Mouse (Mus musculus) E14TG2a.4 (cell line): ENCODE measurements around the gene Ccdc175.

Source experiments
- CTCF ChIP-seq: conservative IDR thresholded peaks from 2 replicates; pipeline ENCODE4 v1.5.1; 2014; ENCODE audit warnings: low read length
- NANOG ChIP-seq: IDR thresholded peaks from 2 replicates; pipeline ENCODE4 v1.6.1; 2014; ENCODE audit warnings: borderline replicate concordance, low read length, mixed read lengths
- POU5F1 ChIP-seq: IDR thresholded peaks from 2 replicates; pipeline ENCODE4 v1.6.1; 2014; ENCODE audit warnings: low read length, borderline replicate concordance

GRCm38 (mm10) chr12:72082370-72082769, 102.5 kb downstream of the Ccdc175 start:
- TF ChIP-seq CTCF (no peak), NANOG (no peak), POU5F1 (no peak)
